Mouse (Mus musculus) embryonic stem cell, embryonic (primary cell): ENCODE measurements around the gene Fam166a.

ENCODE experiments used
- CTCF ChIA-PET, 4 experiments: fragments of 300-600 bp in 2 of 4; fragments of 350-600 bp in 2 of 4; sonication (Branson Sonifier 250); formaldehyde crosslinking; loops; one replicate each; lab custom pipeline; 2022; ENCODE audit warnings: inconsistent platforms in 2 of 4; lab: Charles Lee
- POLR2A ChIA-PET, 4 experiments: fragments of 300-600 bp in 2 of 4; fragments of 350-600 bp in 2 of 4; sonication (Branson Sonifier 250); formaldehyde crosslinking; loops; one replicate each; lab custom pipeline; 2022; ENCODE audit warnings: antibody characterized with exemption in 4 of 4, inconsistent platforms in 1 of 4; lab: Charles Lee

Gene Fam166a

GRCm38 (mm10) chr2:25196172-25196954 lies 22.2 kb upstream of the Fam166a start, which contains the start of gene Tor4a:
Gene Tor4a (minus strand): TSS chr2:25196886.
- CTCF ChIA-PET: interaction anchor here (0.6 to 4.7 kb wide), 22 partner anchors 10 to 206 kb away, joined by 3 to 39 read pairs (median 4); partner anchors contain the start of genes Nrarp (in 2 of the 4), AL732309.1 (in 1 of the 4), Man1b1 (in 1 of the 4) and Nelfb (in 1 of the 4)
- POLR2A ChIA-PET: interaction anchor here (0.6 to 55.8 kb wide), 46 partner anchors 9 to 361 kb away, joined by 3 to 2347 read pairs (median 4); partner anchors contain the start of genes Nelfb (in 4 of the 4), Tubb4b (in 4 of the 4), Nrarp (in 3 of the 4) and Tmem203 (in 3 of the 4)

DNA sequence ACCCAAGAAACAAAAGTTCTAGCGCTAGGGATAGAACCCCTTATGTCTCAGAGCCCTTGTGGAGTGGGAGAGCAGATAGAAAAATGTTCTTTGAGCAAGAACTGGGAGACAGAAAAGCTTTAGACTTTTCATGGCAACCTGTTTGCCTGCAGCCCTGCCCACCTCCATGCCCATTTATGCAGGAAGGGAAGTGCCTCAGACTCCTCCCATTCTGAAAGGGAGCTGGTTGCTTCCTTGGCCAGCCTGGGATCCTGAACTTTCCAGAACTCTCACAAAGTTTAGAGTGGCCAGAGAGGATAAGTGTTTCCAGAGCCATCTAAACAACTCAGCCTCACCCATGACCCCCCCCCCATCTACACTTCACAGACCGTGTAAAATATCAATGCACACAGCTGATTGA lies 21.4 kb upstream of the Fam166a start:
- CTCF ChIA-PET: interaction anchor here in 3 of 4 experiments (0.6 to 4.7 kb wide), 14 partner anchors 13 to 222 kb away, joined by 3 to 39 read pairs (median 4); partner anchors contain the start of genes AL732309.1 (in 1 of the 3), Nelfb (in 1 of the 3), Nrarp (in 1 of the 3) and Tmem203 (in 1 of the 3)
- POLR2A ChIA-PET: interaction anchor here (0.6 to 55.8 kb wide), 36 partner anchors 8 to 361 kb away, joined by 3 to 2347 read pairs (median 7); partner anchors contain the start of genes Tubb4b (in 4 of the 4), Nelfb (in 3 of the 4), Tmem203 (in 3 of the 4) and AL732309.1 (in 2 of the 4)

GRCm38 (mm10) chr2:25197946-25198345 lies 20.6 kb upstream of the Fam166a start:
- ChIA-PET CTCF (interaction anchor here in 3 of 4 experiments (0.6 to 4.7 kb wide), 6 partner anchors 30 to 223 kb away, joined by 3 to 39 read pairs (median 3); no protein-coding TSS in a partner anchor), POLR2A (interaction anchor here (0.7 to 55.8 kb wide), 17 partner anchors 7 to 178 kb away, joined by 3 to 2347 read pairs (median 15); partner anchors contain the start of genes AL732309.1 (in 2 of the 4), Cysrt1 (in 2 of the 4), Nelfb (in 2 of the 4) and Nrarp (in 2 of the 4))

- ChIA-PET CTCF (interaction anchor here in 2 of 4 experiments (1.0 to 1.1 kb wide), 2 partner anchors 28 to 190 kb away, joined by 3 read pairs; no protein-coding TSS in a partner anchor), POLR2A (interaction anchor here in 3 of 4 experiments (0.6 to 55.8 kb wide), 5 partner anchors 10 to 39 kb away, joined by 3 to 2347 read pairs (median 117); partner anchors contain the start of genes Fam166a (in 2 of the 3), Nelfb (in 2 of the 3), Stpg3 (in 2 of the 3) and Tubb4b (in 2 of the 3))
Observed at GRCm38 (mm10) chr2:25200631-25201030, 17.9 kb upstream of the Fam166a start.

GRCm38 (mm10) chr2:25203631-25204214 lies 14.8 kb upstream of the Fam166a start:
- CTCF ChIA-PET: interaction anchor here in 3 of 4 experiments (0.5 to 1.0 kb wide), 4 partner anchors 9 to 136 kb away, joined by 3 to 4 read pairs (median 3); no protein-coding TSS in a partner anchor

GRCm38 (mm10) chr2:25207593-25207992 lies 11.0 kb upstream of the Fam166a start:
- ChIA-PET CTCF (interaction anchor here in 1 of 4 experiments (0.8 kb wide), 1 partner anchor 11 kb away, joined by 3 read pairs; the partner anchor contains the start of gene Tor4a), POLR2A (interaction anchor here in 3 of 4 experiments (0.5 to 75.9 kb wide), 10 partner anchors 3 to 76 kb away, joined by 3 to 2347 read pairs (median 74); partner anchors contain the start of genes AL732309.1 (in 2 of the 3), Anapc2 (in 2 of the 3), Cysrt1 (in 2 of the 3) and Fam166a (in 2 of the 3))

More at GRCm38 (mm10) chr2:25203631-25204214, 14.8 kb upstream of the Fam166a start:
- POLR2A ChIA-PET: interaction anchor here in 3 of 4 experiments (1.0 to 75.9 kb wide), 10 partner anchors 7 to 109 kb away, joined by 3 to 2347 read pairs (median 20); partner anchors contain the start of genes Tubb4b (in 3 of the 3), AL732309.1 (in 2 of the 3), Anapc2 (in 2 of the 3) and Cysrt1 (in 2 of the 3)

DNA sequence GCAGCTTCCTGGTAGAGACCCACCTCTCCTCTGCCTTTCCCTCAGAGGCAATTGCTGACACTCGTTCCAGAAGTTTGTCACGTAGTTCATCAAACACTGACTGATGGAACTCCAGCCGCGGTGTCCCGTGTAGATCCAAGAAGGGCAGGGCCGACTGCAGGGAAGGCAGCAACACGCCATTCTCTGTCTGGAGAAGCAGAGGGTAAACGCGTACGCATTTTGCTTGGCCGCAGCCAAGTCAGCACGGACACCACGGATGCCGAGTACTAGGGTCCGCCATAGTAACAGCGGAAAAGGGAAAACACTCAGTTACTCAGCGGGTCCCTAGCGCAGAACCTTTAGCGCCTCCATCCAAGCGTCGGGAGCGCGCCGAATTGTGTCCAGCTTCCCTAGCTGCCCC lies 7.9 kb upstream of the Fam166a start:
- CTCF ChIA-PET: interaction anchor here in 2 of 4 experiments (1.2 to 2.9 kb wide), 5 partner anchors 14 to 18 kb away, joined by 3 to 11 read pairs (median 4); partner anchors contain the start of genes Tor4a (in 1 of the 2) and Tubb4b (in 1 of the 2)
- POLR2A ChIA-PET: interaction anchor here (0.5 to 75.9 kb wide), 18 partner anchors 0 to 261 kb away, joined by 3 to 2347 read pairs (median 5); partner anchors contain the start of genes Tor4a (in 4 of the 4), Tubb4b (in 3 of the 4), AL732309.1 (in 2 of the 4) and Anapc2 (in 2 of the 4)

DNA sequence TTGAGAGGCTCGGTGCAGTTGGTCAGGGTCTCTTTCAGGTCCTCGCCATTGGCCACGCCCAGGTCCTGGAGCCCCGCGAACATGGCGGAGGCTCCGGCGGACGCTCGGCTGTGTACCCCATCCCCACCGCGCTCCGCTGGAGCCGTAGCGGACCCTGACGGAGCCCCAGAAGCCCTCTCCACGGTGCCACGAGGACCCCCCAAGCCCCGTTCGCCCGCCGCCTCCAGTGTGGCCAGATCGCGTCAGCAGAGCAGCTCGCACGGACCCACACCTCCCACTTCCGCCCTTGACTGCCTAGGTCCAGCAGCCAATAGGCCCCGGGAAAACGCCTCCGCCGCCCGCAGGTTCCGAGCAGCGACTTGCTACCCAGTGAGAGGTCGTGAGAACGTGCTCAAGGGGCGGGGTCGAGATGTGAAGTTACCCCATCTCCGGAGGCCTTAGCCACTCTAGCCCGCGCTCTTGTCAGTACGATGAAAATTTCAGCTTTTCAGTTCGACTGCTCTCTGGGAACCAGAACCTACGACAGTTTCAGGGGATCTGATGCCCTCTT lies 7.3 kb upstream of the Fam166a start, which contains the start of gene Nelfb:
Nelfb (minus strand) TSS at position 369 of the 550 bp plus-strand sequence.
- CTCF ChIA-PET: interaction anchor here in 3 of 4 experiments (0.6 to 2.9 kb wide), 6 partner anchors 14 to 117 kb away, joined by 3 to 11 read pairs (median 4); partner anchors contain the start of genes Tor4a (in 1 of the 3) and Tubb4b (in 1 of the 3)
- POLR2A ChIA-PET: interaction anchor here (0.5 to 75.9 kb wide), 20 partner anchors 1 to 261 kb away, joined by 3 to 2347 read pairs (median 5); partner anchors contain the start of genes Tor4a (in 4 of the 4), Nrarp (in 3 of the 4), Tubb4b (in 3 of the 4) and AL732309.1 (in 2 of the 4)

DNA sequence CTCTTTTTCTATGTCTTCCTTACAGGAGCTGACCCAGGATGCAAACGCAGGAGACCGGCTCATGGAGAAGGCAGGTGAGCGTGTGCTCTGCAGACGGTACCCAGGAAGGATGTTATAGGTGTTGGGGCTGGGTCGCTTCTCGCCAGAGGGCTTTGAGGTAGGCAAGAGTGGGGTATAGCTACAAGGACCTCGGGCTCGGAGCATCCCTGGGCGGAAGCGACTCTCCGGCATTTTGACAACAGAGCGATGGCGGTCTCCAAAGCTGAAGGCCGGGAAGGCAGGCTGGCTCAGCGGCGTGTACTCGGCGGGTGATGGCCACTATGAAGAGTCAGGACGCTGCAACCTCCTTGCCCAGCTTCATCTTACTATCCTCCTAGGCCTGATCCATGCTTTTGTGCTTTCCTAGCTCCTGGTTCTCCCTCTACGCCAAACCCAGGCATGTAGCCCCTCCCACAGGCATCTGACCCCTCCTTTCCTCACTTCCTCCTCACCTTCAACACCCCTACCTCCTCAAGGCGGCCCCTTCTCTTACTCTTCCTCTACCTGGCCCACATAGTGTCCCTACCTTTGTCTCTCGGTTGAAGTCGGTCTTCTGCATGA lies 5.2 kb upstream of the Fam166a start:
- ChIA-PET POLR2A (interaction anchor here (0.5 to 75.9 kb wide), 20 partner anchors 3 to 426 kb away, joined by 3 to 2347 read pairs (median 5); partner anchors contain the start of genes Anapc2 (in 4 of the 4), Ssna1 (in 4 of the 4), Tubb4b (in 4 of the 4) and Tor4a (in 3 of the 4)), CTCF (interaction anchor here in 3 of 4 experiments (0.7 to 2.9 kb wide), 9 partner anchors 14 to 365 kb away, joined by 3 to 11 read pairs (median 3); partner anchors contain the start of gene Traf2 (in 1 of the 3))

- ChIA-PET POLR2A (interaction anchor here in 3 of 4 experiments (0.7 to 75.9 kb wide), 12 partner anchors 4 to 57 kb away, joined by 3 to 2347 read pairs (median 18); partner anchors contain the start of genes Anapc2 (in 3 of the 3), Ssna1 (in 3 of the 3), Tubb4b (in 3 of the 3) and AL732309.1 (in 2 of the 3)), CTCF (interaction anchor here in 2 of 4 experiments (0.7 to 1.3 kb wide), 2 partner anchors 14 to 78 kb away, joined by 3 read pairs; no protein-coding TSS in a partner anchor)
Observed at GRCm38 (mm10) chr2:25214444-25214843, 4.1 kb upstream of the Fam166a start, which contains the start of gene Stpg3. Gene Stpg3 (minus strand): TSS chr2:25214637.

DNA sequence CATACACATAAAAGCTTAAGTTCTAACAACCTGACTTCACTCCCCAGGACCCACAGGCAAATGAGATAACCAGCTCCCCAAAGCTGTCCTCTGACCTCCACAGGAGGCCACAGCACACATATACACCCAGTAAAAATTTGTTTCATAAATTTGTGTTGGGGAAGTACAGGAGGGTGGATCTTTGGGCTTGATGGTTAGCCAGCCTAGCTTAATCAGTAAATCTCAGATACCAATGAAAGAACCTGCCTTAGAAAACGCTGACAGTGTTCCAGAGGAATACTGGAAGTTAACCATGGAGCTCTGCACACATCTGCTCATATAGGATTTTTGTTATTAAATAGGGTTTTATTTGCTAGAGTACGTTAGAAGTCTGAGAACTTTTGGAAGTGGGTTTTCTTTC lies 879 bp upstream of the Fam166a start:
- ChIA-PET POLR2A (interaction anchor here in 2 of 4 experiments (1.3 to 75.9 kb wide), 6 partner anchors 7 to 283 kb away, joined by 3 to 2347 read pairs (median 966); partner anchors contain the start of genes AL732309.1 (in 2 of the 2), Anapc2 (in 2 of the 2), Cysrt1 (in 2 of the 2) and Nelfb (in 2 of the 2)), CTCF (interaction anchor here in 3 of 4 experiments (0.6 to 3.9 kb wide), 5 partner anchors 11 to 119 kb away, joined by 3 to 21 read pairs (median 5); no protein-coding TSS in a partner anchor)

DNA sequence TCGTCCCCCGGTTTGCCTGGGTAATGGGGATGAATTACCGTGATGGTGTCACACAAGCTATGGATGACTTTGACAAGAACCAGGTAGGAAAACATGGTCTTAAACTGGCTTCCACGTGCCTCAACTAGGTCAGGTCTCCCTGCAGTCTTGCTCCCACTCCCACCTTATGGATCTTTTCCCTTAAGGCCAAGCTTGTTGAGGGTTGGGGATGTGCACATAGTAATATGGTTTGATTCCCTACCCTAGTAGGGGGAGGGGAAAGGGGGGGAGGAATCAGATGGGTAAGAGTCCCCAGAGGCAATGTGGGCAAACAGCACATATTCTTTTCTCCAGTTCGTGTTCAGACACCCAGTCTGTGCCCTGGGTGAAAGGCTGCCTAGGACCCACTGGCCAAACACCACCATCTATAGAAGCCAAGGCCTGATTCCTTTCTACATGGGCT lies 2.8 kb downstream of the Fam166a start:
- POLR2A ChIA-PET: interaction anchor here (0.5 to 75.9 kb wide), 30 partner anchors 8 to 235 kb away, joined by 3 to 2347 read pairs (median 4); partner anchors contain the start of genes Anapc2 (in 4 of the 4), Ssna1 (in 4 of the 4), Tor4a (in 4 of the 4) and Nelfb (in 3 of the 4)
- CTCF ChIA-PET: interaction anchor here in 2 of 4 experiments (0.5 to 1.1 kb wide), 2 partner anchors 29 to 50 kb away, joined by 3 read pairs; no protein-coding TSS in a partner anchor

GRCm38 (mm10) chr2:25223681-25224491 lies 5.3 kb downstream of the Fam166a start:
- CTCF ChIA-PET: interaction anchor here in 1 of 4 experiments (1.3 to 1.8 kb wide), 3 partner anchors 39 to 205 kb away, joined by 3 to 5 read pairs (median 4); partner anchors contain the start of genes Abca2, Nrarp and Tprn
- POLR2A ChIA-PET: interaction anchor here (0.6 to 75.9 kb wide), 73 partner anchors 10 to 760 kb away, joined by 3 to 2347 read pairs (median 5); partner anchors contain the start of genes Tor4a (in 4 of the 4), AL732309.1 (in 3 of the 4), Anapc2 (in 3 of the 4) and Cysrt1 (in 3 of the 4)

DNA sequence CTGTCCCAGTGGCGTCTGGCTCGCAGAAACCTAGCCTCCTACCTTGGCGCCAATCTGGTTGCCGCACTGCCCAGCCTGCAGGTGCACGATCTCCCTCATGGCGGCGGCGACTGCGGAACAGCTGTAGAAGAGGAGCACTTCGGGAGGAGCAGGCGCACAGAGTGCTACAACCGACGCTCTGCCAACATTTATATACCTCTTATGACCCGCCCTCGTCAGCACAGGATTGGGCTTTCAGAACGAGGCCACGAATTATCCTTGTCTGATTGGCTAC lies 5.9 kb downstream of the Fam166a start, which contains the start of gene Tubb4b:
Tubb4b (minus strand) TSS at position 211 of the 274 bp plus-strand sequence.
- ChIA-PET POLR2A (interaction anchor here (0.5 to 75.9 kb wide), 78 partner anchors 10 to 1127 kb away, joined by 3 to 2347 read pairs (median 5); partner anchors contain the start of genes Tor4a (in 4 of the 4), AL732309.1 (in 3 of the 4), Anapc2 (in 3 of the 4) and Nelfb (in 3 of the 4)), CTCF (interaction anchor here in 2 of 4 experiments (0.6 to 1.8 kb wide), 10 partner anchors 13 to 357 kb away, joined by 3 to 9 read pairs (median 4); partner anchors contain the start of genes Abca2 (in 1 of the 2), Ajm1 (in 1 of the 2), Cysrt1 (in 1 of the 2) and Nelfb (in 1 of the 2))
